Mouse (Mus musculus): Measurements from ENCODE around the gene Eya2.

GRCm38 (mm10) chr2:165747975-165748374 lies 153.1 kb downstream of the Eya2 start:
- TF ChIP-seq CTCF (IDR thresholded peaks at IDR 0.05; ENCODE audit: extremely low read depth, insufficient read depth, low read length) (no peak), POLR2A (IDR thresholded peaks at IDR 0.05; ENCODE audit: extremely low read depth, insufficient read depth, low read length) (no peak)

Data from cortical plate, adult 2 months (tissue).